Mouse (Mus musculus): ENCODE data around the gene Gm10959.

DNA sequence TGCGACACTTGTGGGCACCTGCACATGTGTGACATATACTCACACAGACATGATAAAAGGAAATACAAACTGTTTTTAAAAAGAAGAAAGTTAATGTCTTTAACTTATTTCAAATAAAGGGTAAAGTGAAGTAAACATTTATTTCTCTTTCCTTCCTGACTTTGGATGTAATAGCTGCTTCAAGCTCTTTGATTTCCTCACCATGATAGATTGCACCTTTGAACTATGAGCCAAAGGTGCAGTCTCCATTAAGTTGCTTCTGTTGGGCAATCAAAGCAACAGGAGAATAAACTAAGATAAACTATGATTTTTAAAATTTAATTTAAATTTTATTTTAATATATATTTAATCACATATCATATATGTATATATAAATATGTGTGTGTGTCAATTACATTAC is 50.9 kb downstream of the Gm10959 start:
- no peak for TF ChIP-seq CTCF (IDR thresholded peaks at IDR 0.05; ENCODE audit: extremely low read depth, insufficient read length, insufficient replicate concordance, low read depth, low read length)
- no peak for TF ChIP-seq POLR2A (IDR thresholded peaks at IDR 0.05; ENCODE audit: low read depth, low read length)
